Mouse (Mus musculus) hindbrain, embryonic 12.5 days (tissue): ENCODE results near the gene Bpifa6. TPM values are rescaled to one million over a fixed set of nuclear protein-coding genes. Genes with fewer than 3 reads are reported as not detected.

ENCODE experiments used
- polyA plus RNA-seq: library from polyadenylated mRNA; unstranded; fragments of >200 nt; fragmentation: Nextera tagmentation; extraction: Ambion mirVana; gene quantifications from 2 replicates; pipeline ENCODE4 v1.2.1, GENCODE M21; 2016

The Bpifa6 gene
- polyA plus RNA-seq, 1 experiment from 2014 or later: not detected

Other genes with a start within 250 kb of the Bpifa6 start
- 369 and 427 TPM in 2 replicates for gene Mapre1, start 233.7 kb upstream of the Bpifa6 start, polyA plus RNA-seq
- gene Efcab8, start 195.0 kb upstream of the Bpifa6 start, polyA plus RNA-seq: 0.07 TPM in 1 of 2 replicates, not detected in the other
- gene Sun5, start 103.9 kb upstream of the Bpifa6 start, polyA plus RNA-seq: not detected in 2 replicates
- gene Bpifb2, start 99.9 kb upstream of the Bpifa6 start, polyA plus RNA-seq: not detected in 2 replicates
- not detected in 2 replicates for gene Bpifb6, start 74.6 kb upstream of the Bpifa6 start, polyA plus RNA-seq
- gene Bpifb3, start 56.7 kb upstream of the Bpifa6 start, polyA plus RNA-seq: not detected in 2 replicates
- gene Bpifb4, start 36.7 kb upstream of the Bpifa6 start, polyA plus RNA-seq: not detected in 2 replicates
- not detected in 2 replicates for gene Bpifa2, start 33.3 kb downstream of the Bpifa6 start, polyA plus RNA-seq
- not detected in 2 replicates for gene Bpifa3, start 155.4 kb downstream of the Bpifa6 start, polyA plus RNA-seq
- gene Bpifa1, start 167.9 kb downstream of the Bpifa6 start, polyA plus RNA-seq: not detected in 2 replicates
- gene Bpifa5, start 187.7 kb downstream of the Bpifa6 start, polyA plus RNA-seq: not detected in 2 replicates
- not detected in 2 replicates for gene Bpifb1, start 215.9 kb downstream of the Bpifa6 start, polyA plus RNA-seq
- 0.30 and 0.36 TPM in 2 replicates for gene Bpifb5, start 248.8 kb downstream of the Bpifa6 start, polyA plus RNA-seq